Mouse (Mus musculus) CH12F3 (cell line): Measurements from ENCODE around the gene Ppp1r12b.

Experiments used
- in situ Hi-C: fragments of 300-500 bp; cut with MboI; formaldehyde crosslinking; loops from 2 replicates; pipeline ENCODE4 v1.14.3; 2020; ENCODE audit warnings: low sequenced_read_pairs

Ppp1r12b gene

GRCm38 (mm10) chr1:134804373-134804772 lies 151.4 kb downstream of the Ppp1r12b start:
- in situ Hi-C loops: no loop called here

DNA sequence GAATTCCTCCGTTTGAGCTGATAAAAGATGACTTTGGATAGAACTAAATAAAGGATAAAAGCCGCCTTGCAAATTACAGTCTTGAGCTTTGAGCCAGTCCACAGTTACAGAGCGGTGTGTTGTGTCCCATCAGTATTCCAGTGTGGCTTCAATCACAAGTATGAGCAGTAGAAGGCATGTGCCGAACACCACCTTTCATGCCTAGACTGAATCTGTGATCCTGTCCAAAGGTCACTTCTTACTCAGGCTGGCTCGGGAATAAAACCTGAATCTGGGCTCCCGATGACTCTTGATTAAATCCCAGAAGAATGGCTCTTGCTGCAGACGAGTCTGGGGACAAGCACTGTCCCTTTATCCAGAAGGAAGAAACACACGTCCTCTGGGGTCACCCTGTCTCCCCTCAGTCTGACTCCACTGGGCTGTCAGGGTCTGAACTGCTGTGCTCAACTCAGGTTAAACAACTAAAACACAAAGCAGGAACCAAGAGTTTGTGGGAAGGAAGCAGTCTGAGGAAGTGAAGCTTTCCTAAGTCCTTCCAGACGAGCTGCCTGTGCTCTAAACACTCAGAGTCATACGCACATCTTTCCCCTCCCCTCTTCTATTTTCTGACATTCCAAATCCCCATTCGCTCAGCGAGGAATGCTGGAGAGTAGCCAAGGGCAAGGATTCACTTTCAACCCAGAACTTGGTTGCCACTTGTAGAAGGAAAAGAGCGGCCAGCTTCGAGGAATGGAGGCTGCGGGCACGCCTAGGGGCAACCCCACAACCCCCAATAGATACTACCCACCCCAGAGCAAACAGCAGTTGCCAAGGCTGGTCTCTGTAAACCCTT lies 152.2 kb downstream of the Ppp1r12b start:
- in situ Hi-C loops: no loop called here

DNA sequence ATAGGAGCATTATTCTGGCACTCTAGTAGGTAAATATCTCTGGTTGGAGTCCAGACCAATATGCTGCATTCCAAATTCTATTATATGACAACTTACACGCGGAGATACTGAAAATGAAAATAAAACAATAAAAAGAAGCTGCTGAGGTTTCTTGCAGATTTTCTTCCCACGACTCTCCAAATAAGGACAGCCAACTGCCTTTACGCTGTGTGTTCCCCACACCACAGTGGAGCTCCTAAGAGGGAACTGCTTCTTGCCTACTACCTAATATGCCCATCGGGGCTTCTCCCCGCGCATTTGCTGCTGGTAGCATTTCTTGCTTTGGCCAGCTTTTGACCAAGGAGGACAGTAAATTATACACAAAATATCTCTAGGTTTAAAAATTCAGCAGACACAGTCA lies 154.0 kb downstream of the Ppp1r12b start:
- in situ Hi-C loops: no loop called here

DNA sequence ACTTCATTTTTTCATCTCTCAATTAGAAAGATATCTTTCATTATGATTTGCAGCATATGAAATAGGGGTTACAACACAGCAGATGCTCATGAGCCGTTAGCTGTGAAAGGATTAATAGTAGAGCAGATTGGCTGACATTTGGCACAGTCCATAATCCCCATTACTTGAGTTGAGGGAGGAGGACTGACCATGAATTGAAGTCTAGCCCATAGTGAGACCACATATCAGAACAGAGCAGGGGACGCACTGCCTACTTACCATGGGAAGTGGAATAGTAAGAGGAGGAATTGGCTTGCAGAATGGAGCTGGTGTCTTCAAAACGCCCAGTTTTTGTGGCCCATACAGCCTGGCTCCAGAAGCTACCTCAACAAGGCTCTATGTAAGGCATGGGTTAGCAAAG lies 159.2 kb downstream of the Ppp1r12b start:
- in situ Hi-C loops: no loop called here

DNA sequence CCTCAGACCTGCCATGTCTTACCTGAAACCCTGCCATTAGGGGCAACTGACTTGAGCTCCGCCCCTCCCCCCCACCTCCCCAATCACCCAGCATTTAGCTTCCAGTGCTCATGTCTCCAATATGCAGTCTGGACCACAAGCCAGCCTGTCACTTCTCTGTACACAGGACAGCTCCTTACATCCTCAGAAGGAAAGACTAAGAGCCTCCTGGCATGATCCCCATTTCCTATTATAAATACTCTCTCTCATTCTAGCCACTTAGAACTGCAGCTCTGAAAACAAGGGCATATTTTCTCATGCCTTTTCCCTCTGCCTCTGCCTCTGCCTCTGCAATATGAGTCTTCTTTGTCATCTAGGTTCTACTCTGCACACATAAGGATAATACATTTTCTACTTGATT lies 159.7 kb downstream of the Ppp1r12b start:
- in situ Hi-C loops: no loop called here

- in situ Hi-C loops: no loop called here
Observed at GRCm38 (mm10) chr1:134791456-134791855, 164.3 kb downstream of the Ppp1r12b start.

- in situ Hi-C loops: no loop called here
Observed at GRCm38 (mm10) chr1:134790716-134791439, 164.9 kb downstream of the Ppp1r12b start.

DNA sequence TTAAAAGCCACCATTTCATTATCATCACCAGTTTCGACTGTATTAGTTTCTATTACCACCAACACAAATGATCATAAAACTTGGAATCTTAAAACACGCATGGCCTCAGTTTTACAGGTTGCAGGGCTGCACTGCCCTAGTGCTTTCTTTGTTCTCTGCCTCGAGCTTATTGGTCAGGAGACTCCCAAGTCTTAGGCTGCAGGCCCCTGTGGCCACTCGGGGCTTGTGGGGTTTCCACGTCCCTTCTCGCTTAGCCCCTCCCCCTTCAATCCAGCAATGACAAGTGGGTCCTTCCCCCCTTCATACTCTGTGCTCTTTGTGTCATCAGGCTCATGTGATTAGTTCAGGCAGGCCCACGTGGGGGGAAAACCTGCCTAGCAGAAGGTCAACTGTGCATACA lies 167.6 kb downstream of the Ppp1r12b start:
- in situ Hi-C loops: no loop called here

DNA sequence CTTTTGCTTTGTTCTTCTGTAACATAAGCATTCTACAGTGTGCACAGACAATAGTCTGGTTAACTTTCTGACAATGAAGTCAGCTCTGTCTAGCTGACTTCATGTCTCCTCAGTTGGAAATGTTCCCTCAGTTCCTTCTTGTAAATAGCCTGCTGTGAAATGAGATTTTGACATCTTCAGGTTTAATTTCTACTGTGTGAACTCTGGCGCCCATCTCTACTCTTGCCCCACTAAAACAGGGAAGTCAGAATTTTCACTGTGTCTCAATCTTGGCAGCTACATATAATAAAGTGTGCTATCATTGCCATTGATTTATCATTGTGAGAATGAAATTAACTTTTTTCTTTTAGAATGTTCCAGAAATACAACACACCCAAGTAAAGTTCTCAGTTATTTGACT lies 170.8 kb downstream of the Ppp1r12b start:
- in situ Hi-C loops: no loop called here

- in situ Hi-C loops: no loop called here
Observed at GRCm38 (mm10) chr1:134784481-134784880, 171.3 kb downstream of the Ppp1r12b start.

GRCm38 (mm10) chr1:134783958-134784357 lies 171.8 kb downstream of the Ppp1r12b start:
- in situ Hi-C loops: no loop called here

DNA sequence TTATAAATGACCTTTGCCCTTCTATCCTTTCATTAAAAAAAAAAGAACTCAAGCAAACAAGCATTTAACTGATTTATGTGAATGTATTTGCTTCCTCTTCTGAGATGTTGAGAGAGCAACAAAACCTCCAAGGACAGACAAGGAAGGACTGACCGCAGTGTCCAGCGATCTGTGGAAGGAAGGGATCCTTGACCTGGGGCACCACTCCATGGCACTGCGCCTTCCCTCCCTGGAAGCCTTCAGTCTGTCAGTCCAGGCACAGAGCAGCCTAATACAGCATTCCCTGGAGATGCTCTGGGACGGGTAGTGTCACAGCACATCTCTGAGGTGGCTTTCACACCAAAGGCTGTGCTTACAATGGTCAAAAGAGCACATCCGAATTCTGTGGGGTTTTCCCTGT lies 172.9 kb downstream of the Ppp1r12b start:
- in situ Hi-C loops: no loop called here

DNA sequence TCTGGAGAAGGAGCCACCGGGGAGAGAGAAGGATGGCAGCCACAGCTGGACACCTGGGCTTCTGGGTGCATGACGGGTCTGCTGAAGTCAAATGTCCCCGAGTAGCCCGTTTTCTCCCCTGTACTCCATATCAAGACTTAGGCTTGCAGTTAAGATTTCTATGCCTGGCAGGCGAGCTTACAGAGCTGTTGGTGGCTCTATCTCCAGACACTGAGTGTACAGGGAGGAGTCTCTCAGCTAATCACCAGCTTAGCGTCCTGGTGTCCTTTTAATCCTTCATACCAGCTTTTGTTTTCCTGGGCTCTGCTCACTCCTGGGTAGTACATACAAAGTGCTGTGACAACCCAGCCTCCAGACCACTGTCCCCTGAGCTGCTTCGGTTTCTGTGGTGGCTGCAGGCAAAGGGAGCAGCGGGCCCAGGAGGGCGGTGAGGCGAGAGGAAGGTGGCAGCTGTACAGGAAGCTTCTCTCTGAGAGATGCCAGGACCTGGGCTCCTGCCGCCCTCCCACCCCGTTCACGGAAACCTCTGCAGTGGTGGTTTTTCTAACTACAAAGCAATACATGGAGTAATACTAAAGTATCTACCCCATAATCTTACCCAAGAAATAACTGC lies 177.7 kb downstream of the Ppp1r12b start:
- in situ Hi-C loops: no loop called here

DNA sequence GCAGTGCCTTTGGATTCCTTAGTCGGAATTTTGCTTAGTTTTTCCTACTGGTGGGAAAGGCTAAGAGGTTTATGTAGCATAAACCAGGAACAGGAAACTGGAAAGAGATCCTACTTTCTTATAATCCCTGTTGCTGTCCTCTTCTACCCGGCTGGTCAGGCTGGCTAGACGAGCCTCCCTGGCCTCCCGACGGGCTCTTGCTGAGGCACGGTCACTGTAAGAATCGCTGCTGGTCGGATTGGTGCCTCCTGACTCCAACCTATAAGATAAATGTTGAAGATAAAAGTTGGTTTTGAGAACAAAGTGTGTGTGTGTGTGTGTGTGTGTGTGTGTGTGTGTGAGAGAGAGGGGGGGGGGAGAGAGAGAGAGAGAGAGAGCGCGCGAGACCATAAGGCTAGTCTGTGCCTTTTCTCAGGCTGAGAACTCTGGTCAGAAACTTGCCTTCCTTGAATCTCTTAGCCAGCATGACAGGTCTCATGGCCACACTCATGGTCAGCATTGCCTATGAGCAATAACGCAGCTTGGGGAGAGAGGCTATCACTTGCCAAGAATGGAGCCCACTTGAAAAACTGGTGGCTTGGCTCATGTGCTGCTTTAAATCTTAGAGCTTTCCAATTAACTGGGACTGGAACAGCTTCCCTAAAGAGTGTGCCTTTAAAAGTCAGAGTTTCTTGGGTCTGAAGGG lies 178.4 kb downstream of the Ppp1r12b start:
- in situ Hi-C loops: no loop called here

GRCm38 (mm10) chr1:134775631-134776030 lies 180.1 kb downstream of the Ppp1r12b start:
- in situ Hi-C loops: no loop called here

DNA sequence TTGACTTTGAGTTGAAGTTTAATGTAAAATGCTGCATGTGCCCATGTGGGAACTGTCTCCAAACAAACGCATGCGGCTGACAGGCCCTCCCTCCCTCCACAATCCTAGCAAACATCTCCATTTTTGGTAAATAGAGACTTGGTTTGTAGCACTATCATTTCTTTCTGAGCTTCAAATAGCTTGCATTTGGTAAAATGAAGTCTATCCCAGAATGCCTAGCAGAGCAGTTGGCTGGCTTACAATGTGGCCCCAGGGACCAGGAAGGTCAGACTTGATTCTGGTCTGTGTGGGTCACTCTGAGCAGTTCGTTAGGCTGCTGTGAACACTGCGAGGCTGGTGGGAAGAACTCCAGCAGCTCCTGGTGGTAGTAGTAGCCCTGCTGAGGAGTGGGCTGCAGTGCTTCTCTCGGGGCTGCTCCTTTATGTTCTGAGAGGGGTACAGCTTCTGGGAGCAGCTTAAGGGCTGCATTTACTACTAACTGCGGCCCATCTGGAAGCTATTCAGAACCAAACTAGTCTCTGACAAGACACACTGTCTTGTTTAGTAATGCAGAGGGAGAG lies 180.9 kb downstream of the Ppp1r12b start:
- in situ Hi-C loops: no loop called here

DNA sequence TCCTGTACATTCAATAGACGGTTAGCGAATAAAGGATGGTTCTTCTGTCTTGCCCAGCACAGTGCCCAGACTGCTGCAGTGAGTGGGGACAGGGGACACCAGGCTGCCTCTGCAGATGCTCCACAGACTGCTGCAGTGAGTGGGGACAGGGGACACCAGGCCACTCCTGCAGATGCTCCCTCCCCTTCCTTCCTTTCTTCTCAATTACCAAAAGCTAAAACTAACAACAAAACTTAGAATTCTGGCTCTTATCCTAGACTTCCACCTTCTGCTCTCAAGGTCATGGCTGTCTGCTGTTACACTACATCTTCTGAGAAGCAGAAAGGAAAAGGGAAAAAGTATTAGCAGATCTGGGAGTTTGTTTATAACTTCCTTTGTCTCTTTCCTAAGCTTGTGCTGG lies 181.5 kb downstream of the Ppp1r12b start:
- in situ Hi-C loops: no loop called here

DNA sequence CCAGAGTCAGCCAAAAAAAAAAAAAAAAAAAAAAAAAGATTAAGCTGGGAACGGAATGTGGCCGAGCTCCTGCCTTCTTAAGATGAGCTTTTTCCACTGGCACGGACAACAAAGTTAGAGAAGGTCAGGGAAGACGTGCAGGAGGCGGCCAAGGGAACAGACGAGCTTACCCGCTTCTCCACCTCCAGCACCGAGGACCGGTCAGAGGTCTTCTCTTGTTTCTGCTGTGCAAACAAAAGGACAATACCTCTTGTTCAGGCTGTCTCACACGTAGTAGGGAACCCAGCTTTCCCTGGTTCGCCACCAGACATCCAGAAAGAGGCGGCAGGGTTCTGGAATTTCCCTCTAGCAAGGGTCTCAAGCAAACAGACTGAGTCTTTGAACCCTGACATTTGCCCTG lies 182.5 kb downstream of the Ppp1r12b start:
- in situ Hi-C loops: no loop called here

DNA sequence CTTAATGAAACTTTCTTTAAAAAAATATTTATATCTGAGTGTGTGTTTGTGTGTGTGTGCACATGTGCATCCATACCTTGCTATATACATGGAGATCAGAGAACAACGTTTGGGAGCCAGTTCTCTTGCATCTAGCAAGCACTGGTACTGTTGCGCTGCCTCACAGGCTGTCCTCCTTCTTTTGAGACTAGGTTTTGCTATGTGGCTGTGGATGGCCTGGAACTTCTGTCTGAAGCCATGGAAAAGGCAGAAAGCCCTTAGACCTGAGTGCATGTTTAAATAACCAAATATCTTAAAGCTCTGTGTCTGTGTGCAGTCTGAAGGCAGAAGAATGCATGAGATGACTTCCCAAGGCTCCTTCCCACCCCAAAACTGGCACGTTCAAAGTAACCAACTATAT lies 182.9 kb downstream of the Ppp1r12b start:
- in situ Hi-C loops: no loop called here

DNA sequence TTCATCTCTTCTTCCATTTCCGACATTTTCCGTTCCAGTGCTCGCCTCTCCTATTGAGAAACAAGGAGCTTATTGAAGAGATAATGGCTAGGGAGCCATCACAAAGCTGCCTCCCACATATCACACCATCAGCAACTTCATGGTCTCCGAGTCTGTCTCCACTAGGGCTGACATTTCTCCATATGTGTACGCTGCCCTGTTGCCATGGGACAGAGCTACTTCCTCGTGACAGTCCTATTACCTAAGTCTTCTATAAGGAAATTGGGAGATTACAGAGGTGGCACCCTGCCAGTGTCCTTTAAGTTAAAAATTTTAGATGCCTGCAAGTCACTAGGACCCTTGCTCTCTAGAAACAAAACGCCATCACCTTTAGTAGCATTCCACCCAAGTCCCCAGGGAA lies 183.7 kb downstream of the Ppp1r12b start:
- in situ Hi-C loops: no loop called here

DNA sequence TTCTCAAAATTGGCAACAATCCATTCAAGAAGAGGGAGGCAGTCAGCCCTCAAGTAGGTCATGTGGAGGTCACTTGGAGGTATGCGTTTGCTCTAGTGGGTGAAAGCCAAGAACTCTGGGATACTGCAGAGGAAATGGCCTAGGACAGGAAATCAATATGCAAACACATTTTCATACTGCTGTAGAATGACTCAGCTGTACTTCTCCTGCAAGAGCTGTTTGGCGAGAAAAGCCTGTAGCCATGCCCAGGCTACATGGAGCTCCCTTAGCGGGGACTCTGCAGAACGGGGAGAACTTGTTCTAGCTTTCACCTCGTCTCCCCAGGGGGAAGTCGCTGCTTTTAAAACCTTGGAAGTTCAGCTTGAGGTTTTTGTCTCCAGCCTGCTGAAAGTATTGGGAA lies 184.4 kb downstream of the Ppp1r12b start:
- in situ Hi-C loops: no loop called here
